Mouse (Mus musculus): Measurements from ENCODE around the gene Mthfr.

The Mthfr gene

DNA sequence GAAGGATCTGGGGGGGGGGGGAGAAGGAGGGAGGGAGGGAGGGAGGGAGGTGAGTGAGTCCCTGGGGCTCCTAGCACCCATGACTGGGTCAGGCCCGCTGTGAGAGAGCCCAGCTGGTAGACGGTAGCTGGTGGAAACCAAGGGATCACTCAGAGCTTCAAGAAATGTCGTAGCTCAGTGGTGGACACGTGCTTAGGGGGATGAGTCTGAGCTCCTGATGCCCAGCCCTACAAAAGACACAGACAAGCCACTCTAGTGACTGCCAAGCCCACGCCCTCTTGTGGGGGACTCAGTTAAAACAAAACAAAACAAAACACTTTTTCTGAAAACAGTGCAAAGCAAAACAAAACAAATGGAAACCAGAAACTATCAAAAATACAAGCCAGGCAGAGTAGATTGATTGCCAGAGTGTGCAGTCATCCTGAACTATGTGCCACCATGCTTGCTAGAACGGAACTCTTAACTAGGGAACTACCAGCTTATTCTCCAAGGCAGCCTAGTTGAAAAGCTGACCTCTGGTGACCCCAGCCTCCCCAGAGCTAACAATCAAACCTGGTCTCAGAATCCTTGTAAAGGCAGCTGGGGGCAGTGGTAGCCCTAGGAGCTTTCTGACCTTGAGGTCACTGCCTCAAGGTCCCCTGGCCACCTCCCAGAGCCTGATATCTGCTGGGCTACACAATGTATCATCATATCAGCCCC, 27.0 kb downstream of the Mthfr start:
- DNase-seq: peak; percentile 36

- peak; percentile 86 for DNase-seq
These were observed 27.5 kb downstream of the Mthfr start for GRCm38 (mm10) chr4:148066401-148066744.

DNA sequence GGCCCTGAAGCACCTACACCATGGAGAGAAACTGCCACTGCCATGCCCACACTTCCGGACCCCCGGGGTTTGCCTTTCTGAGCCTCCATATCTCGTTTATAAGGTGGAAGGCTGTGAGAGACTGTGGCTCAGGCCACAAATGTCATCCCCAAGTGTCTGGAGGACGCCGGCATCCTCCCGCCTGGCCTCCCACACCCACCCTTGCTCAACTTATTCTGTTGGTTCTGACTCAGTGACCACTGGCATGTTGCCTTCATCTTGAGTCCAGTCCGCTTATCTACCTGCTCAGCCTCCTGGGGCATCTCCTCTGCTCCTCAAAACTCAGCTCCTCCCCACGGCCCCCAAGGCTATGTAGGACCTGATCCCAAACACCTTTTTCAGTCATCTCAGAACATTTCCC, 28.5 kb downstream of the Mthfr start:
- DNase-seq: no peak

DNA sequence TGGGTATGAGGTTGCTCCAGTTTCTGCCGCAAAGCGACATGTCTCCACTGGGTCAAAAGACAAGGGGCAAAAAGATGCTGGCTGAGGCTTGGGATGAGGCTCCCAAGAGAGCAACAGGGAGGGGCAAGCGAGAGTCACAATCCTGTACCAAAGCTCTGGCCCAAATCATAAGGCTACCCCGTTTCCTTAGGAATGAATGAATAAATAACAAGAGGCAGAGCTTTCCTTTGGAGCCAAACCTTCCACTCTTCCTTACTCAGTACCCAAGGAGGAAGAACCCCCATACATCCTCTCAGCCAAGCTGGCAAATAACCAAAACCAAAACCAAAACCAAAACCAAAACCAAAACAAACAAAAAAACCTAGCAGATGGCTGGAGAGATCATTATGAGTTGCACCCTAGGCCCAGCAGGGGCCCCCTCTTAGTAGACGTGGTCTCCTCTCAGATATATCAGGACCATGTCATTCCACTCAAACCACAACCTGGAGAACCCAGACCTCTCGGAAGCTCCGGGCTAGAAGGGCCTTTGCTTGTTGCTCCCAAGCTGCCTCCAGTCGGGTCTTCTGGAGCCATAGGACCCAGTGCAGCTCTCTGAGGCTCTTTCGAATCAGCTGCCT, 30.8 kb downstream of the Mthfr start:
- DNase-seq: no peak

DNA sequence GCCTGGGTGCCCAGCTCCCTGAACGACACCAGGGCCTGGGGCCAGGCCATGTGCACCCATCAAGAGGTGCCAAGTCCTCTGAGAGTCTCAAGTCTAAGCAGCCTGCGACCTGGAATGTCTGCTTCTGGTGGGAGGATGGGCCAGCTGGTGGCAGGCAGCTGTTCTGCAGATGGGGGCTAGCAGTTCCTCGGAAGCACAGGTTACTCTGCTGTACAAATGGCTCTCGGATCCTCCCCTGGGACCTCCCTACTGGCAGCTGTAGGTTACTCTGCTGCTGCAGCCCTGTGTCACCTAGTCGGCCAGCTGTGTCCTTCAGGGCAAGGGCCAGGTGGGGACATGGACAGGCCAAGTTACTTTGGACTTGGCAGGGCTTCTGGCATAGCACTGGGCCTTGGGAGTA, 32.6 kb downstream of the Mthfr start:
- no peak for DNase-seq

GRCm38 (mm10) chr4:148074521-148075189, 35.8 kb downstream of the Mthfr start:
- DNase-seq: no peak

DNA sequence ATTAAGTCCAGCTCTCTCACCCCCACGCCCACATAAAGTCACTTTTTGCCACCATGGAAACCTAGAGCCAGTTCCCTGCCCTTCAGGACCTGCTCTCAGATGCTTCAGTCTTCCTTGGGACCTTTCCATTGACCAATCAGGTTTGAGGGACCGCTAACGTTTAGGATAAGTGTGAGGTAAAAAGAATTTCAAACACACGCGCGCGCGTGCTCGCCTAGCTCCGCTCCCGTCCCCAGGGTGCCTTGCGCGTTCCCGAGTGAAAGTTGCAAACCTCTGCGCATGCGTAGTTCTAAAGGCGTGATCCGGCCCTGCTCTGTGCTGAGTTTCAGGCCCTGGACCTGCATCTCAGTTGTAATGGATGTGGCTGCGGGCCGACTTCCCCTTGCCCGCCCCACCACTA, 36.4 kb downstream of the Mthfr start:
- peak; percentile 83 for DNase-seq

- DNase-seq: no peak
These were observed 37.0 kb downstream of the Mthfr start for GRCm38 (mm10) chr4:148075881-148076280.

DNA sequence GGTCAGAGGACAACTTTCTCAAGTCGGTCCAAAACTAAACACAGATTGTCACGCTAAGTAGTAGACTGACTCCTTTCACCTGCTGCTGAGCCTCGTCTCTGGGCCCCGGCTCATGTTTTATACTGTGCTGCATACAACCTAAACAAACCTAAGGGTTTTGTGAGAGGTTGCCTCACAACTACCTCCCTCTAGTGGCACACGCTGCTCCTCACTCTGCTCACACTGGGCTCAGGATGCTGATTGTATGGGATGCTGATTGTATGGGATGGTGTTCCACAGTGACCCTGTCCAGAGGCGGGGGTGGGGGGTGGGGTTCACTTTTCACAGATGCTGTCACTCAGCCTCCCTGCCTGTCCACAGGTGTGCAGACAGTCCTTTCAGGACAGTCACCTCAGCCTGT, 40.3 kb downstream of the Mthfr start:
- no peak for DNase-seq

GRCm38 (mm10) chr4:148079944-148080596, 41.2 kb downstream of the Mthfr start:
- peak; percentile 59 for DNase-seq

GRCm38 (mm10) chr4:148080597-148080973, 41.7 kb downstream of the Mthfr start:
- DNase-seq: no peak

DNA sequence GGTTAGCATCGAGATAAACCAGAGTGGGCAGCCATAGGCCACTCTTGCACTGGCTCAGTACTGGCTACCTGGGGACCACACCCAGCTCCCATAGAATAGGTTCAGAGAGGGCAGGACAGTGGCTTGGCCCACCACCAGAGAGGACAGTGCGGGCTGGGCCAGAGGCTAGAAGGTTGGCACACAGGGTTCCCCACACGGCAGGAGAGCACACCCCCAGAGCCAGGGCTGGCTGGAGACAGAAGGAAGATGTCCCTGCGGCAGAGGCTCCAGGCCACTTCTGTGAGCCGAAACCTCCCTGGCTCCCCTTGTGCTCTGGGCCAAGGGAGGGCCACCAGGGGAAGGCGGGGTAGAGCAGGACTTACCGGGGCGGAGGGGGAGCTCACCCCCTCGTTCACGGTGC, 42.3 kb downstream of the Mthfr start:
- DNase-seq: no peak

DNA sequence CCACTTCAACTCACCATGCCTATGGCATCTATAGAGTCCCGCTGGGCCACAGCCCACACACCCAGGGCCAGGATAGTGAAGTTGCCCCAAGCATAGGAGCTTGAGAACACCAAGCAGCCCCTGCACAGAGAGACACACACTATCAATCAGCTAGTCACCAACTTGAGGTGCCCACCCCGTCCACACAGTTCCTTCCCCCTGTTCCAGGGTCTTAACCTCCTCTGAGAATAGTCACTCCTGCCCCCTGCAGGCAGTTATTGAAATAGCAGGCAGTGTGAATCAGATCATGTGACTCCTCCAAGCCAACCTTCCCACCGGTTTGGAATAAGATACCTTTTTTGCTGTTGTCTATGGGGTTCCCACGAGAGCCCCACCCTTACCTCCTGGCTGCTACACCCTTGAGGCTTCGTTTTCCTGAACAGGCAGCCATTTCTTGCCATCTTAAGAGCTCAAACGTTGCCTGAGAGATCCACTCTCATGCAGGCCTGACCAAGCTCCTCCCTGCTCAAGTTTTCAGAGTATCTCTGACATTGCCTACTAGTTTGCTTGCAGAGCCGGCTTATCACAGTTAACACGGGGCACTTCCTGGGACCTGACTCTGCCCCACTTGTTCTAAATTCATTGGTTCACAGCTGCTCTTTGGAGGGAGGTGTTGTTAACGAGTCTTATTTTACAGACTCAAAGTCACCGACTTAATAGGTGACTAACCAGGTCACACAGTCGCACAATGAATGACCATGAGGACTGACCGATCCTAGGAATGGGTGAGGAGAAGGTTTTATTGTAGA, 43.6 kb downstream of the Mthfr start:
- peak; percentile 63 for DNase-seq

GRCm38 (mm10) chr4:148083176-148083899, 44.5 kb downstream of the Mthfr start:
- peak; percentile 74 for DNase-seq

DNA sequence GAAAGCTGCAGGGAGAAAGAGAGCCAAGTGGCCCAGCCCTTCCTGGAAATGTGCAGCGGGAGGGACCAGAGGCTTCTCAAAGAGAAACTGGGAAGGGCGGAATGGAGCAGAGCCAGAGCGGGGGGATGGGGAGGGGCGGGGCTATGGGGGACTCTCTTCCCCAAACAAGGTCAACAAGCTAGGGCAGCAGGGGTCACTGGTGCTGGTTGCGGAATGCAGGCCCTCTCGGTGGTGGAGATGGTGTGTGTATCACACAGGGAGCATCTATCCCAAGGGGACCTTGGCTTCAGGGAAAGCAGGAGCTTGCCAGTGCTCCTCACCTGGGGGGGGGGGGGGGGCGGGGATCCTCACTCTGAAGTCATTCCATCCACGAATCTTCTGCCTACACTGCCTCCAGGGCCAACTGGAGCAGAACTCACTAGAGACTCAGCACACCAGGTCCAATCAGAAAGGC, 45.4 kb downstream of the Mthfr start:
- DNase-seq: peak; percentile 71

DNA sequence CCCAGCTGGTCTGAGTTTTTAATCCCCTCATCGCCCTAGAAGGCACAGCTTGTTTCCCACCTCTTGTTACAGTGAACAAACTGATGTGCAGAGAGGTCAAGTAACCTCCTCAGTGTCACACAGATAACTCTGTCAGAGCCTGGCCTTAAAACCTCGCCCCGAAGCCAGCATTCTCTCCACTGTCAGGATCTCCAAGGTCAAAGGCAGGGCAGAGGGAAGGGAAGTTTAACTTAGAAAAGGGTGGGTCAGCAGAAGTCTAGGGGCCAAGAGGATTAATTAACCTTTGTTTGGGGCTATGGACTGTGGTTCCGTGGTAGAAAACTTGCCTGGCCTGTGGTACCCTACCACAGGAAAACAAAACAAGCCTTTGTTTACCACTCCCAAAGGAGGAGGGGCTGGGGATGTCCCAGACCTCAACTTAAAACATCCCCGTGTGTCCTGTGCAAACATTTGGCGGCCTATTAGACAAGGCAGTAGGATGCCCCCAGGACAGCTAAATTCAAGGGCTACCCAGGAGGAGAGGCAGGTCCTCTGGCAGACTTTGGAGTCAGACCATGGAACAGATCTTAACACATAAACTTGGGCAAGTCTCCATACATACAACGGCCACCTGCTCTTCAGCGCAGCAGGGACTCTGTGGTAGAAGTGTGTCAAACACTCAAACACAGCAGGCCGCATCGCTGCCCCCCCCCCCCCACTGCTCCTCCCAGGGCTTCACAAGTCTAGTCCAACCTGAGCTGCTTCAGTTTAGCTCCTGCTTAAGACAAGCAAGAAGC, 46.4 kb downstream of the Mthfr start:
- peak; percentile 49 for DNase-seq

- DNase-seq: no peak
These were observed 47.0 kb downstream of the Mthfr start for GRCm38 (mm10) chr4:148085907-148086305.

GRCm38 (mm10) chr4:148087091-148087906, 48.4 kb downstream of the Mthfr start:
- peak; percentile 67 for DNase-seq

GRCm38 (mm10) chr4:148087907-148088527, 49.1 kb downstream of the Mthfr start, which contains the start of gene Agtrap:
Agtrap (minus strand) TSS chr4:148088031.
- peak; percentile 97 for DNase-seq

DNA sequence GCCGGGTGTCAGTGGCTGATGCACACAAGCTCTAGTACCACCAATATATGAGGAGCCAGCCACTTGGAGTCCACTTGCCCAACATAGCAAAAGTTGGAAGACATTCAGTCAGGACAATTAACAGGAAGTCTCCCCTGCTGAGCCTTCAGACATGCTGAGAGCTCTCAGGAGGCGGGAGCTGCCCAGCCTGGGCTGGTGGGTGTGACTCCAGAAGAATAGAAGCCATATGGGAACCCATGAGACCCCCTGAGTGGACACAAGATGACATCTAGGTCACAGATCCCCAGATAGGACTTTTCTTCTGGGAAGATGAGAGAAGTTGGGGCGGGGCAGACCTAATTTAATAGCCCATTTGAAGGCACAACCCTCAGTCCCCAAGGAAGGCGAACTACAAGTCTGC, 50.3 kb downstream of the Mthfr start:
- DNase-seq: no peak

All from kidney, postnatal 14 days (tissue).